Mouse (Mus musculus) MEL (cell line): Measurements from ENCODE around the gene Srebf2. TPM values are rescaled to one million over a fixed set of nuclear protein-coding genes. Genes with fewer than 3 reads are reported as not detected.

Source experiments
- DNase-seq: peaks from one replicate; pipeline ENCODE4 v3.0.0; 2011; ENCODE audit warnings: low read depth, low spot score
- H3K27ac ChIP-seq: 2 replicates; pipeline ENCODE4 v1.5.1; 2012; ENCODE audit warnings: low read depth, mild to moderate bottlenecking, control low read depth, low read length, moderate library complexity; ENCODE audit not compliant: control insufficient read depth
- H3K27me3 ChIP-seq, 2 experiments: fragments of 150-350 bp in 1 of 2; sonication (generic) in 1 of 2; 2 replicates each; pipeline ENCODE4 v1.6.1; 2012; ENCODE audit warnings: low read length in 2 of 2, mild to moderate bottlenecking in 2 of 2, improper control_type of control experiment in 1 of 2, moderate library complexity in 1 of 2; ENCODE audit not compliant: insufficient read depth in 2 of 2, control insufficient read depth in 1 of 2
- H3K36me3 ChIP-seq, 2 experiments: 2 replicates each; pipeline ENCODE4 v1.6.1; 2012 to 2014; ENCODE audit warnings: low read length in 2 of 2, improper control_type of control experiment in 1 of 2, inconsistent platforms in 1 of 2, mild to moderate bottlenecking in 1 of 2; ENCODE audit not compliant: insufficient read depth in 2 of 2, control insufficient read depth in 1 of 2
- H3K4me1 ChIP-seq, 2 experiments: fragments of 150-350 bp in 1 of 2; sonication (generic) in 1 of 2; 2 replicates each; pipeline ENCODE4 v1.6.1; 2012; ENCODE audit warnings: low read length in 2 of 2, improper control_type of control experiment in 1 of 2, mild to moderate bottlenecking in 1 of 2; ENCODE audit not compliant: insufficient read depth in 2 of 2, control insufficient read depth in 1 of 2
- H3K4me3 ChIP-seq, 2 experiments: fragments of 150-350 bp in 1 of 2; sonication (generic) in 1 of 2; 2 replicates each; pipeline ENCODE4 v1.5.1; 2012; ENCODE audit warnings: low read depth in 2 of 2, low read length in 2 of 2, mild to moderate bottlenecking in 2 of 2, moderate library complexity in 2 of 2, control low read depth in 1 of 2, improper control_type of control experiment in 1 of 2; ENCODE audit not compliant: control insufficient read depth in 1 of 2, insufficient read depth in 1 of 2
- H3K79me2 ChIP-seq: 2 replicates; pipeline ENCODE4 v1.6.1; 2012; ENCODE audit warnings: mild to moderate bottlenecking, low read length, moderate library complexity; ENCODE audit not compliant: control insufficient read depth, poor library complexity, insufficient read depth
- H3K9ac ChIP-seq: 2 replicates; pipeline ENCODE4 v1.6.1; 2012; ENCODE audit warnings: low read depth, mild to moderate bottlenecking, control low read depth, low read length, moderate library complexity; ENCODE audit not compliant: control insufficient read depth, poor library complexity, severe bottlenecking
- H3K9me3 ChIP-seq: fragments of 150-350 bp; sonication (generic); replicated peaks from 2 replicates; pipeline ENCODE4 v1.6.1; 2012; ENCODE audit warnings: mild to moderate bottlenecking, low read length, improper control_type of control experiment, moderate library complexity; ENCODE audit not compliant: insufficient read depth
- CHD1 ChIP-seq: IDR thresholded peaks from 2 replicates; pipeline ENCODE4 v1.6.1; 2012; ENCODE audit warnings: low read depth, mild to moderate bottlenecking, inconsistent platforms, low read length, improper control_type of control experiment
- EP300 ChIP-seq, 2 experiments: IDR thresholded peaks; 2 replicates each; pipeline ENCODE4 v1.6.1; 2011; ENCODE audit warnings: improper control_type of control experiment in 2 of 2, low read length in 2 of 2, low read depth in 1 of 2, mild to moderate bottlenecking in 1 of 2
- ETS1 ChIP-seq: IDR thresholded peaks from 2 replicates; pipeline ENCODE4 v1.6.1; 2012; ENCODE audit warnings: low read depth, mild to moderate bottlenecking, inconsistent platforms, low read length, improper control_type of control experiment, moderate library complexity
- GATA1 ChIP-seq: IDR thresholded peaks from 2 replicates; pipeline ENCODE4 v1.6.1; 2011; ENCODE audit warnings: low read depth, low read length, improper control_type of control experiment
- KAT2A ChIP-seq: conservative IDR thresholded peaks from 2 replicates; pipeline ENCODE4 v1.6.1; 2012; ENCODE audit warnings: low read depth, low read length, improper control_type of control experiment, inconsistent platforms
- MAFK ChIP-seq: IDR thresholded peaks from 2 replicates; pipeline ENCODE4 v1.6.1; 2011; ENCODE audit warnings: low read depth, mild to moderate bottlenecking, low read length, improper control_type of control experiment, borderline replicate concordance
- MAZ ChIP-seq: IDR thresholded peaks from 2 replicates; pipeline ENCODE4 v1.6.1; 2012; ENCODE audit warnings: low read depth, mild to moderate bottlenecking, inconsistent platforms, low read length, improper control_type of control experiment
- MYC ChIP-seq: IDR thresholded peaks from 2 replicates; pipeline ENCODE4 v1.6.1; 2011; ENCODE audit warnings: low read depth, mild to moderate bottlenecking, low read length, improper control_type of control experiment, moderate library complexity
- NELFE ChIP-seq: IDR thresholded peaks from 2 replicates; pipeline ENCODE4 v1.6.1; 2011; ENCODE audit warnings: low read depth, low read length, improper control_type of control experiment
- NRF1 ChIP-seq: IDR thresholded peaks from 2 replicates; pipeline ENCODE4 v1.6.1; 2014; ENCODE audit warnings: low read depth, mild to moderate bottlenecking, inconsistent platforms, low read length, improper control_type of control experiment, moderate library complexity; ENCODE audit not compliant: poor library complexity, insufficient read depth, severe bottlenecking
- TBP ChIP-seq: IDR thresholded peaks from 2 replicates; pipeline ENCODE4 v1.8.0; 2011; ENCODE audit warnings: low read depth, low read length, improper control_type of control experiment
- ZC3H11A ChIP-seq: IDR thresholded peaks from 2 replicates; pipeline ENCODE4 v1.6.1; 2012; ENCODE audit warnings: low read depth, mild to moderate bottlenecking, inconsistent platforms, low read length, improper control_type of control experiment
- ZKSCAN1 ChIP-seq: IDR thresholded peaks from 2 replicates; pipeline ENCODE4 v1.6.1; 2012; ENCODE audit warnings: low read depth, mild to moderate bottlenecking, inconsistent platforms, low read length, improper control_type of control experiment, moderate library complexity
- ZNF384 ChIP-seq: IDR thresholded peaks from 2 replicates; pipeline ENCODE4 v1.6.1; 2012; ENCODE audit warnings: low read depth, mild to moderate bottlenecking, inconsistent platforms, low read length, improper control_type of control experiment
- polyA plus RNA-seq, 2 experiments: library from polyadenylated mRNA; stranded (reverse) in 1 of 2; unstranded in 1 of 2; fragments of >175 nt in 1 of 2; fragments of >200 nt in 1 of 2; gene quantifications; 2 replicates each; pipeline versions ENCODE4 v1.2.1 to v1.2.4; 2012; ENCODE audit warnings: low replicate concordance in 2 of 2, low read depth in 1 of 2; ENCODE audit not compliant: insufficient read length in 2 of 2, insufficient read depth in 1 of 2, missing spikeins in 1 of 2
- total RNA-seq: library from RNA; depleted of rRNA; stranded (reverse); fragments of 300-350 nt; gene quantifications from 2 replicates; pipeline ENCODE4 v1.2.3, GENCODE M21; 2012

Srebf2 gene
- total and polyA plus RNA-seq, 3 experiments = 40.5 to 161 TPM; not detected in 1

- Histone ChIP-seq H3K4me1 (no peaks in the 10 kb centered on the region), H3K36me3 (peaks cover 0 to 2% of the 10 kb centered on the region in 2 experiments; a peak in 2 of 4 replicates)
- no peak for DNase-seq
- TF ChIP-seq ZC3H11A (no peak), TBP (no peak), CHD1 (no peak), EP300 (IDR thresholded peaks at IDR 0.05; ENCODE audit: low read depth in 1 of 2, low read length in 2 of 2) (no peak), ZKSCAN1 (no peak), NRF1 (no peak), MAFK (no peak), KAT2A (no peak), NELFE (no peak), ZNF384 (no peak)
- TF ChIP-seq, all 39 proteins: peak for 0
- Histone ChIP-seq H3K9ac (no peak overlapping the region), H3K79me2 (no peaks in the 10 kb centered on the region), H3K9me3 (no peaks in the 10 kb centered on the region), H3K27me3 (no peaks in the 10 kb centered on the region), H3K27ac (no peak overlapping the region), H3K4me3 (no peak overlapping the region)
These were observed 55.1 kb downstream of the Srebf2 start for GRCm38 (mm10) chr15:82202086-82202485.

GRCm38 (mm10) chr15:82203090-82203489 lies 56.1 kb downstream of the Srebf2 start:
- H3K9ac ChIP-seq = no peak overlapping the region
- no peaks in the 10 kb centered on the region for H3K9me3 ChIP-seq
- H3K4me3 ChIP-seq = no peak overlapping the region
- DNase-seq = no peak
- H3K4me1 ChIP-seq = no peaks in the 10 kb centered on the region
- H3K27me3 ChIP-seq = no peaks in the 10 kb centered on the region
- peaks cover 0 to 2% of the 10 kb centered on the region in 2 experiments; a peak in 2 of 4 replicates for H3K36me3 ChIP-seq
- no peak for TF ChIP-seq NELFE
- TF ChIP-seq KAT2A = no peak
- H3K79me2 ChIP-seq = no peaks in the 10 kb centered on the region
- H3K27ac ChIP-seq = no peak overlapping the region

- no peaks in the 10 kb centered on the region for H3K9me3 ChIP-seq
- H3K79me2 ChIP-seq = no peaks in the 10 kb centered on the region
- H3K27ac ChIP-seq = no peak overlapping the region
- peaks cover 0 to 2% of the 10 kb centered on the region in 2 experiments; a peak in 2 of 4 replicates for H3K36me3 ChIP-seq
- H3K4me3 ChIP-seq = no peak overlapping the region
- H3K9ac ChIP-seq = no peak overlapping the region
- H3K4me1 ChIP-seq = no peaks in the 10 kb centered on the region
- H3K27me3 ChIP-seq = no peaks in the 10 kb centered on the region
- DNase-seq = no peak
- TF ChIP-seq MAZ = no peak
- TF ChIP-seq NRF1 = no peak
- TF ChIP-seq ETS1 = no peak
- TF ChIP-seq GATA1 = no peak
- no peak for TF ChIP-seq MYC
- no peak for TF ChIP-seq EP300 (IDR thresholded peaks at IDR 0.05; ENCODE audit: low read depth in 1 of 2, low read length in 2 of 2)
These were observed 56.8 kb downstream of the Srebf2 start for GRCm38 (mm10) chr15:82203611-82204351.
